Mouse (Mus musculus) cerebellum, adult (tissue): ENCODE results near the gene Fam160b1.

Experiments
- ATAC-seq: cut with Nextera tagmentation; 2 replicates; pipeline ENCODE4 v1.9.2; 2017; ENCODE audit warnings: mild to moderate bottlenecking, moderate library complexity, mixed read lengths; ENCODE audit not compliant: insufficient number of reproducible peaks, low FRiP score, low TSS enrichment

Gene Fam160b1

GRCm38 (mm10) chr19:57340900-57341742 is 19.4 kb upstream of the Fam160b1 start:
- no peak for ATAC-seq

- ATAC-seq: no peak
Measured at GRCm38 (mm10) chr19:57343860-57344259, 16.6 kb upstream of the Fam160b1 start.

- no peak for ATAC-seq
Measured at GRCm38 (mm10) chr19:57344678-57345077, 15.8 kb upstream of the Fam160b1 start.

GRCm38 (mm10) chr19:57349096-57349495 is 11.4 kb upstream of the Fam160b1 start:
- no peak for ATAC-seq

GRCm38 (mm10) chr19:57352337-57352935 is 8.0 kb upstream of the Fam160b1 start:
- no peak for ATAC-seq

- no peak for ATAC-seq
Measured at GRCm38 (mm10) chr19:57353228-57353627, 7.3 kb upstream of the Fam160b1 start.

GRCm38 (mm10) chr19:57354050-57354449 is 6.4 kb upstream of the Fam160b1 start:
- ATAC-seq: no peak

- no peak for ATAC-seq
Measured at GRCm38 (mm10) chr19:57354715-57355114, 5.8 kb upstream of the Fam160b1 start.

- ATAC-seq: no peak
Measured at GRCm38 (mm10) chr19:57355451-57356251, 4.8 kb upstream of the Fam160b1 start.

- ATAC-seq: no peak
Measured at GRCm38 (mm10) chr19:57356273-57356672, 4.2 kb upstream of the Fam160b1 start.

GRCm38 (mm10) chr19:57357244-57357643 is 3.2 kb upstream of the Fam160b1 start:
- no peak for ATAC-seq

GRCm38 (mm10) chr19:57357811-57358210 is 2.7 kb upstream of the Fam160b1 start:
- ATAC-seq: no peak

- ATAC-seq: no peak
Measured at GRCm38 (mm10) chr19:57358322-57358721, 2.2 kb upstream of the Fam160b1 start.

- ATAC-seq: no peak
Measured at GRCm38 (mm10) chr19:57358836-57359598, 1.5 kb upstream of the Fam160b1 start.

GRCm38 (mm10) chr19:57359701-57360326 is 666 bp upstream of the Fam160b1 start:
- ATAC-seq: no peak

GRCm38 (mm10) chr19:57361131-57361938 is 855 bp downstream of the Fam160b1 start:
- peak; percentile 7 for ATAC-seq

- no peak for ATAC-seq
Measured at GRCm38 (mm10) chr19:57361939-57362307, 1.4 kb downstream of the Fam160b1 start.

- ATAC-seq: no peak
Measured at GRCm38 (mm10) chr19:57362586-57362985, 2.1 kb downstream of the Fam160b1 start.

- ATAC-seq: no peak
Measured at GRCm38 (mm10) chr19:57363076-57363475, 2.6 kb downstream of the Fam160b1 start.
